Mouse (Mus musculus): ENCODE measurements at regions not wholly inside any gene's neighbourhood (a gene's known extent, or its start where the extent isn't known, plus 50 kb on each side); places are given as distances from the start of the nearest gene placed in this dataset.
"Not testable (repeated sequence)": the region's sequence is repeated elsewhere in the genome, so short reads cannot be mapped to it uniquely, and the experiment has no call there.

GRCm38 (mm10) chr5:78075203-78075602 is 667.4 kb upstream of the Igfbp7 start:
- Histone ChIP-seq H3K9me3 (ENCODE audit: control insufficient read depth, low read length) (no peaks in the 10 kb centered on the region), H3K9ac (ENCODE audit: low read length) (no peak overlapping the region), H3K4me2 (replicated peaks; ENCODE audit: low read depth) (no peak overlapping the region), H3K27me3 (ENCODE audit: control insufficient read depth, insufficient read depth, low read length) (no peaks in the 10 kb centered on the region), H3K4me1 (replicated peaks; ENCODE audit: control insufficient read depth, insufficient read depth) (no peaks in the 10 kb centered on the region), H3K27ac (replicated peaks) (no peak overlapping the region), H3K36me3 (ENCODE audit: control insufficient read depth, insufficient read depth, low read length) (no peaks in the 10 kb centered on the region), H3K4me3 (ENCODE audit: low read depth, low read length) (no peak overlapping the region)
- 41% methylated on average over 1 of the region's 1 CpGs for WGBS
- DNase-seq (ENCODE audit: low spot score), result no peak
- ATAC-seq (ENCODE audit: low FRiP score, low TSS enrichment), result no peak
- no peak for TF ChIP-seq EP300 (optimal IDR thresholded peaks at IDR 0.05)
- no peak for TF ChIP-seq CTCF (IDR thresholded peaks at IDR 0.05; ENCODE audit: low read depth)

GRCm38 (mm10) chr5:78032554-78033250 is 624.9 kb upstream of the Igfbp7 start:
- WGBS, result 60% methylated on average over 4 of the region's 4 CpGs
- no peak overlapping the region for H3K27ac ChIP-seq (replicated peaks)
- H3K4me3 ChIP-seq (ENCODE audit: low read depth, low read length), result no peak overlapping the region
- no peaks in the 10 kb centered on the region for H3K9me3 ChIP-seq (ENCODE audit: control insufficient read depth, low read length)
- no peaks in the 10 kb centered on the region for H3K36me3 ChIP-seq (ENCODE audit: control insufficient read depth, insufficient read depth, low read length)
- no peak overlapping the region for H3K4me2 ChIP-seq (replicated peaks; ENCODE audit: low read depth)
- ATAC-seq (ENCODE audit: low FRiP score, low TSS enrichment) (no peak), DNase-seq (ENCODE audit: low spot score) (no peak)
- H3K9ac ChIP-seq (ENCODE audit: low read length), result no peak overlapping the region
- TF ChIP-seq CTCF (IDR thresholded peaks at IDR 0.05; ENCODE audit: low read depth), result no peak
- no peak for TF ChIP-seq EP300 (optimal IDR thresholded peaks at IDR 0.05)
- no peaks in the 10 kb centered on the region for H3K27me3 ChIP-seq (ENCODE audit: control insufficient read depth, insufficient read depth, low read length)
- H3K4me1 ChIP-seq (replicated peaks; ENCODE audit: control insufficient read depth, insufficient read depth), result no peaks in the 10 kb centered on the region

GRCm38 (mm10) chr5:78017523-78017922 is 609.7 kb upstream of the Igfbp7 start:
- DNase-seq (ENCODE audit: low spot score) (no peak), ATAC-seq (ENCODE audit: low FRiP score, low TSS enrichment) (no peak)
- Histone ChIP-seq H3K27me3 (ENCODE audit: control insufficient read depth, insufficient read depth, low read length) (no peaks in the 10 kb centered on the region), H3K4me1 (replicated peaks; ENCODE audit: control insufficient read depth, insufficient read depth) (no peaks in the 10 kb centered on the region), H3K4me3 (ENCODE audit: low read depth, low read length) (no peak overlapping the region), H3K36me3 (ENCODE audit: control insufficient read depth, insufficient read depth, low read length) (no peaks in the 10 kb centered on the region), H3K9me3 (ENCODE audit: control insufficient read depth, low read length) (no peaks in the 10 kb centered on the region), H3K9ac (ENCODE audit: low read length) (no peak overlapping the region), H3K27ac (replicated peaks) (no peak overlapping the region), H3K4me2 (replicated peaks; ENCODE audit: low read depth) (no peak overlapping the region)
- TF ChIP-seq EP300 (optimal IDR thresholded peaks at IDR 0.05) (no peak), CTCF (IDR thresholded peaks at IDR 0.05; ENCODE audit: low read depth) (no peak)
- WGBS, result 83% methylated on average over 4 of the region's 4 CpGs

GRCm38 (mm10) chr5:77986449-77987047 is 578.7 kb upstream of the Igfbp7 start:
- Histone ChIP-seq H3K4me1 (replicated peaks; ENCODE audit: control insufficient read depth, insufficient read depth) (no peaks in the 10 kb centered on the region), H3K4me3 (ENCODE audit: low read depth, low read length) (no peak overlapping the region), H3K9ac (ENCODE audit: low read length) (no peak overlapping the region), H3K27me3 (ENCODE audit: control insufficient read depth, insufficient read depth, low read length) (no peaks in the 10 kb centered on the region), H3K36me3 (ENCODE audit: control insufficient read depth, insufficient read depth, low read length) (no peaks in the 10 kb centered on the region), H3K4me2 (replicated peaks; ENCODE audit: low read depth) (no peak overlapping the region), H3K9me3 (ENCODE audit: control insufficient read depth, low read length) (no peaks in the 10 kb centered on the region), H3K27ac (replicated peaks) (no peak overlapping the region)
- no peak for ATAC-seq (ENCODE audit: low FRiP score, low TSS enrichment)
- 61% methylated on average over 10 of the region's 10 CpGs for WGBS
- TF ChIP-seq CTCF (IDR thresholded peaks at IDR 0.05; ENCODE audit: low read depth), result no peak
- TF ChIP-seq EP300 (optimal IDR thresholded peaks at IDR 0.05), result no peak
- no peak for DNase-seq (ENCODE audit: low spot score)

GRCm38 (mm10) chr5:77985269-77985668 is 577.4 kb upstream of the Igfbp7 start:
- no peak overlapping the region for H3K4me2 ChIP-seq (replicated peaks; ENCODE audit: low read depth)
- H3K27me3 ChIP-seq (ENCODE audit: control insufficient read depth, insufficient read depth, low read length), result no peaks in the 10 kb centered on the region
- TF ChIP-seq CTCF (IDR thresholded peaks at IDR 0.05; ENCODE audit: low read depth), result no peak
- TF ChIP-seq EP300 (optimal IDR thresholded peaks at IDR 0.05), result no peak
- no peak for DNase-seq (ENCODE audit: low spot score)
- no peaks in the 10 kb centered on the region for H3K36me3 ChIP-seq (ENCODE audit: control insufficient read depth, insufficient read depth, low read length)
- H3K4me1 ChIP-seq (replicated peaks; ENCODE audit: control insufficient read depth, insufficient read depth), result no peaks in the 10 kb centered on the region
- WGBS, result 73% methylated on average over 1 of the region's 1 CpGs
- ATAC-seq (ENCODE audit: low FRiP score, low TSS enrichment), result no peak
- no peak overlapping the region for H3K27ac ChIP-seq (replicated peaks)
- no peak overlapping the region for H3K9ac ChIP-seq (ENCODE audit: low read length)
- no peaks in the 10 kb centered on the region for H3K9me3 ChIP-seq (ENCODE audit: control insufficient read depth, low read length)
- no peak overlapping the region for H3K4me3 ChIP-seq (ENCODE audit: low read depth, low read length)

GRCm38 (mm10) chr5:77940021-77940420 is 532.2 kb upstream of the Igfbp7 start:
- H3K9me3 ChIP-seq (ENCODE audit: control insufficient read depth, low read length); H3K9ac ChIP-seq (ENCODE audit: low read length); ATAC-seq (ENCODE audit: low FRiP score, low TSS enrichment); H3K27me3 ChIP-seq (ENCODE audit: control insufficient read depth, insufficient read depth, low read length); H3K27ac ChIP-seq (replicated peaks); H3K36me3 ChIP-seq (ENCODE audit: control insufficient read depth, insufficient read depth, low read length); H3K4me1 ChIP-seq (replicated peaks; ENCODE audit: control insufficient read depth, insufficient read depth); DNase-seq (ENCODE audit: low spot score); H3K4me2 ChIP-seq (replicated peaks; ENCODE audit: low read depth); H3K4me3 ChIP-seq (ENCODE audit: low read depth, low read length): not testable (repeated sequence)
- 84% methylated on average over 4 of the region's 4 CpGs for WGBS
